Mouse (Mus musculus) G1E (cell line): ENCODE data around the gene Stk4.

ENCODE experiments used
- CTCF ChIP-seq: IDR thresholded peaks from 2 replicates; pipeline ENCODE4 v1.5.1; 2012; ENCODE audit warnings: low read depth, low read length, inconsistent platforms, mixed read lengths
- GATA1 ChIP-seq: IDR thresholded peaks from 2 replicates; pipeline ENCODE4 v1.6.1; 2012; ENCODE audit warnings: borderline replicate concordance, low read length, inconsistent platforms, mixed read lengths
- TAL1 ChIP-seq: conservative IDR thresholded peaks from 2 replicates; pipeline ENCODE4 v1.6.1; 2012; ENCODE audit warnings: low read depth, low read length, inconsistent platforms, mixed read lengths

DNA sequence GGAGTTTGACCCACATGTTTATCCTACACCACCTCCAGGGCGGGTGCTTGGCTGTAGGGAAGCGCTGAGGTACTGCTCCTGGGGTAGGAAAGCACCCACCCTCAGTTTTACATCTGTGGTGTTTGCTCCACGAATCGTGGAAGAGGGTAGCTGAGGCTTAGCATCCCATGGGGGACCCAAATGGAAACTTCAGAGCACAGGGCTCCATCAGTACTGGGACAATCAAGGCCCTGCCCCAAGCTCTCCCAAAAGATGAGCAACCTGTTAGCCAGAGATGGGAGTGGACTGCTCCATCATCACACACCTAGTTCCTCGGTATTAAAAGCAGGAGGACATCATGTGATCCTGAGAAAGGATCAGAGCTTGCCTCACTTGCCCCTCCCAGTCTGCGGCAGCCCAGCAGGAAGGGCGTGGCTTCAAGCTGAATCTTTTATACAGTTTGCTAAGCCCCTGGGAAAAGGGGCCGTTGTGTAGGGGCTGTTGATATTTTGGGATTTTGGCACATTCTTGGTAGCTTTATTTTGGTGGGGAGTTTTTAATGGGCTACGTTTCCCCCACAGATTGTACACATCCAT lies 114.1 kb downstream of the Stk4 start:
- TF ChIP-seq CTCF (no peak), GATA1 (no peak), TAL1 (no peak)
